Mouse (Mus musculus) kidney, adult 2 months (tissue): Measurements from ENCODE around the gene Max. TPM values are rescaled to one million over a fixed set of nuclear protein-coding genes. Genes with fewer than 3 reads are reported as not detected.

Source experiments
- DNase-seq: peaks from one replicate; pipeline ENCODE4 v3.0.0; 2021
- H3K27ac ChIP-seq: fragments of 200-500 bp; 2 replicates; pipeline ENCODE4 v1.5.1; 2012; ENCODE audit warnings: low read depth, low read length, control low read depth, inconsistent platforms; ENCODE audit not compliant: insufficient read depth
- H3K27me3 ChIP-seq: fragments of 200-500 bp; replicated peaks from 2 replicates; pipeline ENCODE4 v1.6.1; 2012; ENCODE audit warnings: mild to moderate bottlenecking, moderate library complexity, low read length, inconsistent platforms; ENCODE audit not compliant: control insufficient read depth, insufficient read depth
- H3K36me3 ChIP-seq: fragments of 200-500 bp; 2 replicates; pipeline ENCODE4 v1.6.1; 2012; ENCODE audit warnings: mild to moderate bottlenecking, moderate library complexity, low read length, inconsistent platforms; ENCODE audit not compliant: control insufficient read depth, insufficient read depth
- H3K4me1 ChIP-seq: fragments of 200-500 bp; 2 replicates; pipeline ENCODE4 v1.6.1; 2011; ENCODE audit warnings: low read length; ENCODE audit not compliant: control insufficient read depth, insufficient read depth
- H3K4me3 ChIP-seq: fragments of 200-500 bp; 2 replicates; pipeline ENCODE4 v1.5.1; 2011; ENCODE audit warnings: mild to moderate bottlenecking, low read depth, low read length, control low read depth; ENCODE audit not compliant: insufficient read depth
- CTCF ChIP-seq: fragments of 200-500 bp; conservative IDR thresholded peaks from 2 replicates; pipeline ENCODE4 v1.5.1; 2011; ENCODE audit warnings: low read depth, mild to moderate bottlenecking, control low read depth, low read length, moderate library complexity, mixed read lengths; ENCODE audit not compliant: insufficient read depth, insufficient read length
- POLR2A ChIP-seq: fragments of 200-500 bp; IDR thresholded peaks from one replicate; pipeline ENCODE4 v1.6.1; 2011; ENCODE audit warnings: low read depth, low read length, control low read depth
- WGBS: fragments of 180-500 bp; shearing (Covaris S2); methylation state at CpG from one replicate; pipeline ENCODE4 v1.1.7; 2018; 5-methylcytosine and 5-hydroxymethylcytosine counted together
- polyA plus RNA-seq: library from polyadenylated mRNA; depleted of rRNA; stranded (reverse); fragments of >200 nt; gene quantifications from 2 replicates; pipeline ENCODE4 v1.2.3, GENCODE M21; 2012

Max gene
- polyA plus RNA-seq, 1 experiment: 33.8 TPM

DNA sequence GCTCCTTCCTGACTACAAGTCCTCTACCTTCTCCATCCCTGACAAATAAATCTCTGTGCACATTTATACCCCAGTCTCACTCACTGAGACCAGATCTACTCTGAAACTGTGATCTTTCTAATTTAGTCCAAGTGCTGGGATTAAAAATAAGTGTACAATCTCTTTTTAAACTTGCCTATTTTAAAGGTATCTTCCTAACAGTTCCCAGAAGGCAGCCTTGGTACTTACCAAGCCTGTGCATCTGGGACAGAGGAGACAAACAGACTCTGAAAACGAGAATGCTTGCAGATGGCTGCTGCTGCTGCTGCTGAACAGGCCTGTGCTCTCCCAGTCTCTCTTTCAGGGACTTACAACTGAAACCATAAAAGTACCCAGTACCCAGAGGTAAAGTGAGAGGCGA lies 19.5 kb downstream of the Max start:
- DNase-seq: no peak
- H3K36me3 ChIP-seq: peaks cover 2% of the 10 kb centered on the region; the same call in 1 of the 2 replicates
- H3K27me3 ChIP-seq: no peaks in the 10 kb centered on the region
- no peak overlapping the region for H3K27ac ChIP-seq
- H3K4me3 ChIP-seq: no peak overlapping the region
- WGBS: 84% methylated on average over 2 of the region's 2 CpGs
- TF ChIP-seq CTCF (no peak), POLR2A (no peak)
- H3K4me1 ChIP-seq: 0 out of 2 replicates have a peak, but pooled peaks cover 2% of the 10 kb centered on the region

DNA sequence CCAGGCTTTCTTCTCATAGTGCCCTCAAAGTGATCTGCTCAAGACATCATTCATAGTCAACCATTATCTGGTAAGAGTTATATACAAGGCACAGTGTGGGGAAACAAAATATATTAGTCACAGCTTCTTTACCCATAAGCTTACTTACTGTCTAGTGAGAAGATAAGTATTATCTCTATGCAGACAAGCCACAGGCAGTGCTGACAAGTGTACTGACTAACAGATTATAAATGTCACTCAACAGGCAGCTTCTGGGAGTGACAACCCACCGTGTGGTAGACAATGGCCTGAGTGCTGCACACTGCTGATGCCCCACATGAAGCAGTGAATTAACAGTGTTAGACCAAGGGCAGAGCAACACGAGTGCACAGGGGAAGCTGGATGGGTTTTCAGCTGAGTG lies 20.5 kb downstream of the Max start:
- no peaks in the 10 kb centered on the region for H3K27me3 ChIP-seq
- TF ChIP-seq CTCF (no peak), POLR2A (no peak)
- H3K4me3 ChIP-seq: no peak overlapping the region
- no peak for DNase-seq
- H3K36me3 ChIP-seq: peaks cover 2% of the 10 kb centered on the region; the same call in 1 of the 2 replicates
- H3K27ac ChIP-seq: no peak overlapping the region
- 0 out of 2 replicates have a peak, but pooled peaks cover 2% of the 10 kb centered on the region for H3K4me1 ChIP-seq
- 78% methylated on average over 2 of the region's 2 CpGs for WGBS

DNA sequence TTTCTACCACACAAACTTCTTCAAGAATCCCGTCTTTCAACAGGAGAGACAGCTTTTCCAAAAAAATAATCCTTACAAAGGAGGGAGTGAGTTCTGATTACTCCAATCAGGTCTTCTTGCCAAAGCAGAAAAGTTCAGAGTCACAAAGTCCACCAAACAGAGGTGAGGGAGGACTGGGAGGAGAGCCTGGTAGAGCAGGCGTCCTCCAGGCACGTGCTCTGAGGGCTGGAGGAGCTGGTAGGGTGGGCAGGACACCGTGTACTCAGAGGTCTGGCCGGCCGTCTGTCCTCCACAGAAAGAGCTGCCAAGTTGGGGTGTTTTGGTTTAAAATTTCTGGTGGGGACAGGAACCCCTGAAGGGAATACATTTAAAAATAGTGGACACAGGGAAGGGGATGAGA lies 24.0 kb downstream of the Max start:
- Histone ChIP-seq H3K36me3 (peaks cover 2% of the 10 kb centered on the region; the same call in 1 of the 2 replicates), H3K27ac (no peak overlapping the region), H3K27me3 (no peaks in the 10 kb centered on the region), H3K4me1 (no peaks in the 10 kb centered on the region), H3K4me3 (no peak overlapping the region)
- TF ChIP-seq CTCF: no peak
- TF ChIP-seq POLR2A: no peak
- WGBS: 56% methylated on average over 6 of the region's 6 CpGs
- DNase-seq: peak; percentile 65

DNA sequence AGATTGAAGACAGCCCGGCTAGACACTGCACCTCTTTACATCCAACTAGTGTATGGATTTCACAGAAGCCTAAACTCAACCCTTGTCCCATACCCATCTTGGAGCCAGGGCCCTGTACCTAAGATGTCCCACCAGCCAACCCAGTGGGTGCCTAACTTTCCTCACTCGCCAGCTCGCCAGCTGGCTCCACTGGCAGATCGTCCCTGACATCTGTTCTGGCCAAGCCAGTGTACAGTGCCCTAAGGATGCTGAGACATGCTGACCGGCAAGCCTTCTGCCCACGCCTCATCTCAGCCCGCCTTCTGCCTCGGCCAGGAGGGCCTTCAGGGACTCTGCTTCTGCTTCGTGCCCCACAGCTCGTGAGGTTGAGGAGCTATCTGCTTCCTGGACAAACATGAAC lies 25.8 kb downstream of the Max start:
- no peak for DNase-seq
- no peak overlapping the region for H3K27ac ChIP-seq
- TF ChIP-seq CTCF: no peak
- no peak for TF ChIP-seq POLR2A
- no peaks in the 10 kb centered on the region for H3K27me3 ChIP-seq
- H3K4me3 ChIP-seq: no peak overlapping the region
- peaks cover 2% of the 10 kb centered on the region; the same call in 1 of the 2 replicates for H3K36me3 ChIP-seq
- H3K4me1 ChIP-seq: no peaks in the 10 kb centered on the region
- WGBS: 94% methylated on average over 10 of the region's 10 CpGs

DNA sequence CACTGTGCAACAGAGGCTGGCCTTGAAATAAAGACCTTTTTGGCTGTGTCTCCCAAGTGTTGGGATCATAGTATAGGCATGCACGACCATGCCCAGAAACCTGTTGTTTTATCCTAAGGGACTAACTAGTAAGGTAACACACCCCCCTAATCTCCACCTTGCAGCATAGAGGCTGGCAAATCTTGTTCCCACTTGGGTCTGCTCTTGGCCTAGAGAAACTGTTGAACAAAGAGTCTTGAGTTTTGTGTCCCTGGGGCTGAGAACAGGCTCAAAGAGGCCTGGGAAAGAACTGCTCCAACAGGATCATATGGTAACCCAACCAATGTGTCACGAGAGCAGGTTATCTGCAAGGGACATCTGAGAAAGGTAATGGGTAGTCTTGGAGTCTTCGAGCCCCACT lies 27.6 kb downstream of the Max start:
- Histone ChIP-seq H3K27me3 (no peaks in the 10 kb centered on the region), H3K27ac (no peak overlapping the region), H3K4me1 (no peaks in the 10 kb centered on the region), H3K4me3 (no peak overlapping the region), H3K36me3 (peaks cover 2% of the 10 kb centered on the region; the same call in 1 of the 2 replicates)
- TF ChIP-seq CTCF (no peak), POLR2A (no peak)
- DNase-seq: no peak
- 84% methylated on average over 3 of the region's 3 CpGs for WGBS

DNA sequence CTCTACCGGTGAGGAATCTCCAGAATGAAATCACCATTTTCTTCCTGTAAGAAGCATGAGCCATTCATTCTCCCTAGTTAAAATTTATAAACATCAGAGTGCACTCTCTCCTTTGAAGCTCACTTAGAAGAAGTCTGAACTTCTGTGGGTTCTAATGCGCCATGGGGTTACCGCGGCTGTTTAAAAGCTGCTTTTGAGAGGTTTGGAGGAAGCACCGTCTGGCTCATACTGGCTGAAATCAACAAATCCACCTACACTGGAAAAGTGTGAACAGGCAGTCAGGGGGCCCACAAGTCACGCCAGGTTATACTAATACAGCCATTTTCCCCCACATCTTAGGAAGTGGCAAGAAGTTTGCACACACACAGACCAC lies 29.3 kb downstream of the Max start:
- no peak for DNase-seq
- no peaks in the 10 kb centered on the region for H3K27me3 ChIP-seq
- H3K4me3 ChIP-seq: no peak overlapping the region
- no peaks in the 10 kb centered on the region; the same call in 1 of the 2 replicates for H3K36me3 ChIP-seq
- no peak for TF ChIP-seq CTCF
- TF ChIP-seq POLR2A: no peak
- no peak overlapping the region for H3K27ac ChIP-seq
- WGBS: 86% methylated on average over 6 of the region's 6 CpGs
- H3K4me1 ChIP-seq: no peaks in the 10 kb centered on the region

DNA sequence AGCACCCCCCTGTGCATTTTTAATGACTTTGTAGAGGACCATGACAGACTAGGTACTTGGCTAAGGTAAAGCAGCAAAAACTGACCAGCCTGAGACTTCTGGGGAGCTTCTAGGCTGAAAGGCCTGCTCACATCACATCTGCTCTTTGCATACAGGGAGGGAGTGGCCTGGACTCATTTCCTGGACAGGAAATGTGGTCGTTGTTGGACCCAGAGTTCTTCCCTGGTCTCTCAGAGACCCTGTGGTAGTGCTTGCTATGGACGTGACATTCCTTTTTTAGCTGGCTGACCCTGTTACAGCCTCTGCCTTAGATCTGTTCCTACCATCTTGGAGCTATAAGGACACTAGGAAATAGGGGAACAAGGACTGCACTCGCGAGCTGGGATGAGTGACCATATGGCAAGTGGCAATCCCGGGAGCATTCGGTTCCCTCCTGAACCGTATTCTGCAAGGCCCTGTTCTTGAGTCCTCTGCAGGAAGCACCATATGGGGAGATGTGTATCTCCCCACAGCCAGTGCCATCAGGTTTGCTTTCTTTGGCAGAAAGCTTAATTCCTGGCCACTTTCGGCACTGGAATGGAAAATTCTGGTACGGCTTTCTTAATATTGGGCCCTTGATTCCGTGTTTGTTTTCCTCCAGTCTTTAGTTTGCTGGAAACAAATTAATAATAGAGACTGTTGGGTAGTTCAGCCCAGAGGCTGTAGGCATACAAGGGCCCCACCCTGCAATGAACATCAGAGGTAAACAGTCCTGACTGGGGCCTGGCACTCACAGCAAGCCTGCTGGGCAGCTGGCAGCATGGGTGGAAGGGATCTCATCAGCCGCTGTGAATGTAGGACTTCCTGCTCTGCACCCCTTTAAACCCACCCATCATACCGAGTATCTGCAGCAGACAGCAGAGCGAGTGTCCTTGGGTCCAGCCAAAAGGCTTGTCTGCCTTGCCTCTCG lies 30.0 kb downstream of the Max start:
- Histone ChIP-seq H3K27me3 (no peaks in the 10 kb centered on the region), H3K4me1 (no peaks in the 10 kb centered on the region), H3K4me3 (no peak overlapping the region), H3K36me3 (no peaks in the 10 kb centered on the region; the same call in 1 of the 2 replicates), H3K27ac (peak overlapping the region; percentile 12; the same call in 1 of the 2 replicates)
- 61% methylated on average over 14 of the region's 14 CpGs for WGBS
- TF ChIP-seq CTCF (no peak), POLR2A (no peak)
- no peak for DNase-seq
